Mouse (Mus musculus): ENCODE results near the gene Zdhhc19. TPM values are rescaled to one million over a fixed set of nuclear protein-coding genes. Genes with fewer than 3 reads are reported as not detected.
"Not testable (repeated sequence)": the region's sequence is repeated elsewhere in the genome, so short reads cannot be mapped to it uniquely, and the experiment has no call there.

Gene Zdhhc19
- polyA plus RNA-seq, 1 experiment from 2014 or later, result not detected

DNA sequence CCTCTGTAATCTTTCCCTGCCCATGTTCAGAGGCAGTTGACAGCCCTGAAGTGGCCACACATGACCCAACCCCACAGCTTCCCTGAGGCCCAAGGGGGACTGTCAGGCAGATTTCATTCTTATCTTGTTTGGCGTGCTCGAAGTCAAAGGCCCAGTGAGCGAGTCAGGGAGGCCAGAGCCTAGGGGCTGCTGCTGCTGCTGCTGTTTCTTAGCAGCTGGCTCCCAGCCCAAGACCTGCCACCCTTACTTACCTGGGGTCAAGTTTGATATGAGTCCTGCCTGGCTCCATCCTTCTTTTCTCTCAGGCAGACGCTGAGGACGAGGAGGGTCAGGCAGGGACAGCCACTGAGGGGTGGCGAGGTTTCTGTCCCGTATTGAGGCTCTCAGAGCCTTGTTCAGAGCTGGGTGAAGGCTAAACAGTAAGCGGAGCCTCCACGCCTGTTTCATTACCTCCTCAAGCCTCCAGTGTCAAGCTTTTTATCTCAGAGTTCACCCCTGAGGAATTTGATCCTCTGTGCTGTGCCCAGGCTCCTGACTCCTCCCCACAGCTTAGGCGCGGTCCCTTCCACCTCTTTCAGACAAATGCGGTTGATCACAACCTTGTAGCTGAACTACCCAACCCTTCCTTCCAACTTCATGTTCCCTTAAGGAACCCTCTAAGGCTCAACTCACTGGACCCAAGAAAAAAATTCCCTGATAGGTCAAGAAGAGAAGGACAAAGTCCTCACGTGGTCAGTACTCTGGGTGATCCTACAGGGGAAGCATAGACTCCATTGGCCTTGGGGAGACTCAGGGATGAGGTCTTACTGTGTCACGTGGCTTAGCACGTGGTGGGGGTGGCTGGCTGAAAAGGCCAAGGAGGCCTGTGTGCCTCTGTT lies 8.6 kb upstream of the Zdhhc19 start, which contains the start of gene Slc51a:
Slc51a (minus strand) TSS at position 646 of the 878 bp plus-strand sequence.
- no peak within 1 kb of the TSS; the same call in 1 of the 2 replicates for H3K9ac ChIP-seq
- H3K4me2 ChIP-seq, result peak within 1 kb of the TSS; percentile 54
- no peak within 1 kb of the TSS for H3K4me3 ChIP-seq
- peak within 1 kb of the TSS; percentile 90 for H3K27ac ChIP-seq (ENCODE audit: poor library complexity, severe bottlenecking)
- 20% methylated on average over 15 of the region's 15 CpGs for WGBS
- H3K27me3 ChIP-seq (replicated peaks), result 0 out of 2 replicates have a peak, but pooled peaks cover 6% of the 10 kb centered on the region
- H3K36me3 ChIP-seq, result no peaks in the 10 kb centered on the region
- peak; percentile 81 for ATAC-seq (ENCODE audit: insufficient number of reproducible peaks, low FRiP score)
- no peaks in the 10 kb centered on the region for H3K9me3 ChIP-seq (replicated peaks)
- H3K4me1 ChIP-seq (replicated peaks), result peaks cover 39% of the 10 kb centered on the region

DNA sequence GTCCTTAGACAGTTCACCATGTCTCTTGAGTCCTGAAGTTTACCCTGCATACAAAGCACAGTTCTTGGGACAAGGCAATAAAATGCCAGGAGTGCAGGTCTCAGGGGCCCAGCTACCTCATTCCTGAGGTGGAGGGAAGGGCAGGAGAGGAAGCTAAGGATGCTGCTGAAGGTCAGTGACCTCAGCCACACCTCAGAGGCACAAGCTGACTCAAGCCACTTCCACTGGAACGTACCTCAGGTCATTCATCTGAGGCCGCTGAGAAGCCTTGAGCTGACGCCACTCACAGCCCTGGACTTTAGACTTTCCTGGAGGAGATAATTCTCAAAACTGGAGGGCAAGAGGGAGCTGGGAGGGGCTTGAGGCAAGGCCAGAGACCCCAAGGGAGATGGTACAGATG lies 7.1 kb upstream of the Zdhhc19 start:
- Histone ChIP-seq H3K4me1 (replicated peaks) (peaks cover 38% of the 10 kb centered on the region), H3K27ac (ENCODE audit: poor library complexity, severe bottlenecking) (no peak overlapping the region), H3K4me3 (no peak overlapping the region), H3K27me3 (replicated peaks) (0 out of 2 replicates have a peak, but pooled peaks cover 3% of the 10 kb centered on the region), H3K9me3 (replicated peaks) (no peaks in the 10 kb centered on the region), H3K4me2 (no peak overlapping the region), H3K36me3 (no peaks in the 10 kb centered on the region), H3K9ac (no peak overlapping the region)
- WGBS, result 80% methylated on average over 3 of the region's 3 CpGs
- no peak for ATAC-seq (ENCODE audit: insufficient number of reproducible peaks, low FRiP score)

DNA sequence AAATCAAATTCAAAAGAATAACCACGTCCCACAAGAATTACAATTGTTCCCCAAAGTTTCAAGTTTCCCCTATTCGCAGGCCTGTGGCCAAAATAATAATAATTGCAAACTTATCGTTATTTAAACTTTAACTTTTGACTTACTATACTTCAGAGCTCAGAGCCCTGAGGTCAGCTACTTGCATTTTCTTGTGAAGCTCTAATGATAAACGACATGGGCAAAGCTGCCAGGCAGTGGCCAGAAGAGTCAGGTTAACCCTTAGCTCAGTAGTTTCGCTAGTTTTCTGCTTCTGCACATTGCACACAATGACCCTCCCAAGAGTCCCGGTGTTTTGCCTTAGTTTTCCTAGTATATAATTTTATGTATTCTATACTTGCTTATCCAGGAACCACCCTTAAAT lies 1.7 kb upstream of the Zdhhc19 start:
- ATAC-seq (ENCODE audit: insufficient number of reproducible peaks, low FRiP score); H3K4me3 ChIP-seq; H3K27ac ChIP-seq (ENCODE audit: poor library complexity, severe bottlenecking); H3K27me3 ChIP-seq (replicated peaks); H3K9ac ChIP-seq; H3K36me3 ChIP-seq; H3K4me2 ChIP-seq; H3K9me3 ChIP-seq (replicated peaks); H3K4me1 ChIP-seq (replicated peaks): not testable (repeated sequence)
- WGBS, result 69% methylated on average over 6 of the region's 6 CpGs

DNA sequence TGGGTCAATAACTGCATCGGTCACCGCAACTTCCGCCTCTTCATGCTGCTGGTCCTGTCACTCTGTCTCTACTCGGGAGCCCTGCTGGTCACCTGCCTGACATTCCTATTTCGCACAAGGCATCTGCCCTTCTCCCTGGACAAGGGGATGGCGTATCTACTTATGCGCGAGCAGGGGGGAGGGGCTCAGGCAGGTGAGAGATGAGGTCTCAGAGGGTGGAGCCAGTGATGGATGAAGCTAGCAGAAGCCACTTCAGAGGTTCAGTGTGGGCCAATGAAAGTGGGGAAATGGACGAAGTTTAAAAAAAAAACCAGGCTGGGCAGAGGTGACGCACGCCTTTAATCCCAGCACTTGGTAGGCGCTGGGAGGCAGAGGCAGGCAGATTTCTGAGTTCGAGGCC lies 2.9 kb downstream of the Zdhhc19 start:
- H3K9ac ChIP-seq, result no peak overlapping the region
- 62% methylated on average over 13 of the region's 13 CpGs for whole genome bisulfite sequencing
- no peaks in the 10 kb centered on the region for H3K36me3 ChIP-seq
- no peaks in the 10 kb centered on the region for H3K4me1 ChIP-seq (replicated peaks)
- ATAC-seq (ENCODE audit: insufficient number of reproducible peaks, low FRiP score), result no peak
- no peak overlapping the region for H3K27ac ChIP-seq (ENCODE audit: poor library complexity, severe bottlenecking)
- no peak overlapping the region for H3K4me3 ChIP-seq
- H3K9me3 ChIP-seq (replicated peaks), result no peaks in the 10 kb centered on the region
- H3K4me2 ChIP-seq, result peak overlapping the region; percentile 65; the same call in 1 of the 2 replicates
- peaks cover 20% of the 10 kb centered on the region for H3K27me3 ChIP-seq (replicated peaks)

DNA sequence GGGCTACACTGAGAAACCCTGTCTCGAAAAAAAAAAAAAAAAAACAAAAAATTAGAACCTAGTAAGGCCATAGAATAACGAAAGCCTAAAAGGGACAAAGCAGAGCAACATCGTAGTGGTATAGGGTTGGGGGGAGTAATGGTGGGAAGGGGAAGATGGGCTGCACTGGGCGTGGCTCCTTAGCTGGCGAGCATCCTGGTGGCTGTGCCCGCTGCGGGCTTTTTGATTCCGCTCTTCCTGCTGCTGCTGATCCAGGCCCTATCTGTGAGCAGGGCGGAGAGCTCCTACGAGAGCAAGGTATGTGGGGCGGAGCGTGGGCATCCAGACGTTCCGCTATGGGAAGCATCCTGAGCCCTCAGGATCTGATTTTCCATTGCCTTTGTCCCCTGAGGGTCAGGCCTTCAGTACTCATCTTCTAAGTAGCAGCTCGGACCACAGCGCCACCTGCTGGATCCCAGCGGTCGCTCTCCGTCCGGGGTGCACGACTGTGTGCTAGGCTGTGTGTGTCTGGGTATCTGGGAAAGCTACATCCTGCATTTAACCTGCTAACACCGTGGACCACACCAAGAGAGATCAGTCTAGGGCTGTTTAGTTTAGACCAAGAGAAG lies 3.5 kb downstream of the Zdhhc19 start:
- WGBS, result 8% methylated on average over 22 of the region's 22 CpGs
- no peak overlapping the region for H3K27ac ChIP-seq (ENCODE audit: poor library complexity, severe bottlenecking)
- ATAC-seq (ENCODE audit: insufficient number of reproducible peaks, low FRiP score), result peak; percentile 82
- peaks cover 20% of the 10 kb centered on the region for H3K27me3 ChIP-seq (replicated peaks)
- 0 out of 2 replicates have a peak overlapping the region, but pooled peaks have one; percentile 18 for H3K9ac ChIP-seq
- peak overlapping the region; percentile 65 for H3K4me2 ChIP-seq
- H3K4me3 ChIP-seq, result peak overlapping the region; percentile 33
- no peaks in the 10 kb centered on the region for H3K9me3 ChIP-seq (replicated peaks)
- H3K4me1 ChIP-seq (replicated peaks), result no peaks in the 10 kb centered on the region
- H3K36me3 ChIP-seq, result no peaks in the 10 kb centered on the region

DNA sequence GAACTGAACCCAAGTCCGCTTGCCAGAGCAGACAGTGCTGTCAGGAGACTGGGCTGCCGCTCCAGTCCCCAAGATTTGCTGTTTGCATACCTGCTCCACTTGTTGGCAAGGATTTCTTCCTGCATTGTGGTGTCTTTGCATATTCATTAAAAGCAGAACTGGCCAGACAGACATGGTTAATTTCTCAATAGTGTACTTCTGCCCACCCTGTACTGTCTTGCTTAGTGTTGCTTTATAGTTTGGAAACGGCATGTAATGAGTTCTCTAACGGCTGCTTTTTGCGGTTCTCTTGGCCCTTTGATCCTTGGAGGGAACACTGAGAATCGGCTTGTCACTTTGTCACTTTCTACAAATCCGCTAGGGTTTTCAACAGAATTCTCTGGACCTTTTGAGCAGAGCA lies 5.4 kb downstream of the Zdhhc19 start:
- Histone ChIP-seq H3K27ac (ENCODE audit: poor library complexity, severe bottlenecking) (no peak overlapping the region), H3K4me1 (replicated peaks) (no peaks in the 10 kb centered on the region), H3K9ac (no peak overlapping the region), H3K36me3 (no peaks in the 10 kb centered on the region), H3K27me3 (replicated peaks) (peaks cover 28% of the 10 kb centered on the region), H3K4me2 (no peak overlapping the region), H3K4me3 (no peak overlapping the region), H3K9me3 (replicated peaks) (no peaks in the 10 kb centered on the region)
- 85% methylated on average over 7 of the region's 7 CpGs for WGBS
- no peak for ATAC-seq (ENCODE audit: insufficient number of reproducible peaks, low FRiP score)

DNA sequence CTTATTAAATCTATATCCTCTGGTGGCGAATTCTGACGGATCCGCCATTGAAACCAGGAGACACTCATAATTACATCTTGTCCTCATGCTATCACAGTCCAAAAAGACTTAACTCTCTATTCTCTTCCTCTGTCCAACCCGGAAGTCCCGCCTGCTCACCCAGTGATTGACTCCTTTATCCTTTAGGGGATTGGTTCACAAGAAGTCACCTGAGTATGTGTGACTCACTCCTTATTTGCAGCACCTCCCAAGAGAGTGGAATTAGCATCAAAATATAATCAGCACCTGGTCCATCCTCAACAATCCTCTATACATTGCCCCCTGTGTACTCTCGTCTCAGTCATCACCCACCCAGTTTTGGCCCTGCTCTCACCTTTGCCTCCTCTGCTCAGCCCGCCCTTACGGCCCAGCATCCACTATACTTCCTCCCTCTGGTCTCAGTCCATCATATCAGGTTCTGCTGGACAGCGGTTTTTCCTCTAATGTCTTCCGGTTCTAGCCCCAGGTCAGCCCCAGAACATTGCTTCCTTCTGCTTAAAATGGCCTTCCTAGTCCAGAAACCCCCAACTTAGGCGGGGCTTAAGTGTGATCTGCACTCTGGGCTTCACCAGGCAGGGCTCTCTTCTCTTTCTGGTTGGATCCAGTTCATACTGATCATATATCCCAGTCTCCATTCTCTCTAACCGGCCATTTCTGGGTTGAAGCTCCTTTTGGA lies 6.7 kb downstream of the Zdhhc19 start:
- Histone ChIP-seq H3K4me2 (no peak overlapping the region), H3K4me1 (replicated peaks) (peaks cover 4% of the 10 kb centered on the region), H3K27ac (ENCODE audit: poor library complexity, severe bottlenecking) (no peak overlapping the region), H3K9ac (no peak overlapping the region), H3K9me3 (replicated peaks) (no peaks in the 10 kb centered on the region), H3K36me3 (no peaks in the 10 kb centered on the region), H3K27me3 (replicated peaks) (peaks cover 29% of the 10 kb centered on the region), H3K4me3 (no peak overlapping the region)
- no peak for ATAC-seq (ENCODE audit: insufficient number of reproducible peaks, low FRiP score)
- WGBS, result 77% methylated on average over 12 of the region's 12 CpGs

DNA sequence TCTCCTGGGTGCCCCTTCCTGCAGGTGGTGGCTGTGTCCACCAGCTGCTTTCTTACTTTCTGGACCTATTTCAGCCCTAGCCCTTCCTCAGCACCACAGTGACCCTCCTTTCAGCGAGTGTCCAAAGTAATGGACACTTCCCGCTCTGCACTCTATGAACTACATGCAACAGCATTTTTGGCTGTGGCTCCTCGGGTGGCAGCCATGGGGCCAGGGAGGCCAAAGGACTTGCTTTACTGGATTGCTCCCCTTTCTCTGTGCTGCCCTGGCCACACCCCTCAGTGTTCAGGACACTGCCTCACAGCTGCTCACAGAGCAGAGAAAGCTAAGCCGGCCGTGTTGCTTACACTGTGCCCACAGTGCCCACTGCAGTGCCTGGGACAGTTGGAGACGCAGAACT lies 7.6 kb downstream of the Zdhhc19 start:
- WGBS, result 79% methylated on average over 6 of the region's 6 CpGs

DNA sequence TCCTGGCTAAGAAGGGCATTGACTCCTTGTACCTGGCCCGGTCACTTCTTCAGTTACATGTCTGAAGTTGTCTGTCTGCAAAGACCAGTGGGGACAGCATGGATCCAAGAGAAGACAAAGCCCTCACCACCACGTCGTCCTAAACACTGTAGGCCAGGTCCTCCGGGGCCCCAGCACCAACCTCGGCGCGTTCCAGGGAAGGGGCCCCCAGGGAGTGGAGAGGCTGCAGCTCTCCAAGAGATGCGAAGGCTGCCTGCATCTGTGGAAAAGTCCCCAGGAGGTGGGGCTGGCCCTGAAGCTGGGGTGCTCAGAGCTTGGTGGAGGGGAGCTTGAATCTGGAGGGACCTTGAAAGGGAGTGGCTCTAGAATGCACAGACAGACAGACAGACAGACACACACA lies 10.2 kb downstream of the Zdhhc19 start:
- H3K27ac ChIP-seq (ENCODE audit: poor library complexity, severe bottlenecking), result no peak overlapping the region
- no peak overlapping the region for H3K4me3 ChIP-seq
- H3K36me3 ChIP-seq, result no peaks in the 10 kb centered on the region
- ATAC-seq (ENCODE audit: insufficient number of reproducible peaks, low FRiP score), result no peak
- H3K27me3 ChIP-seq (replicated peaks), result peaks cover 24% of the 10 kb centered on the region
- H3K4me2 ChIP-seq, result no peak overlapping the region
- 74% methylated on average over 8 of the region's 8 CpGs for whole genome bisulfite sequencing
- no peak overlapping the region for H3K9ac ChIP-seq
- peaks cover 39% of the 10 kb centered on the region for H3K4me1 ChIP-seq (replicated peaks)
- H3K9me3 ChIP-seq (replicated peaks), result no peaks in the 10 kb centered on the region

More for the DNA sequence above, 7.6 kb downstream of the Zdhhc19 start:
- ATAC-seq (ENCODE audit: insufficient number of reproducible peaks, low FRiP score), result no peak
- no peaks in the 10 kb centered on the region for H3K36me3 ChIP-seq
- no peak overlapping the region for H3K4me2 ChIP-seq
- no peak overlapping the region for H3K9ac ChIP-seq
- H3K4me3 ChIP-seq, result no peak overlapping the region
- H3K27me3 ChIP-seq (replicated peaks), result peaks cover 24% of the 10 kb centered on the region
- H3K27ac ChIP-seq (ENCODE audit: poor library complexity, severe bottlenecking), result no peak overlapping the region
- H3K9me3 ChIP-seq (replicated peaks), result no peaks in the 10 kb centered on the region
- peaks cover 13% of the 10 kb centered on the region for H3K4me1 ChIP-seq (replicated peaks)

DNA sequence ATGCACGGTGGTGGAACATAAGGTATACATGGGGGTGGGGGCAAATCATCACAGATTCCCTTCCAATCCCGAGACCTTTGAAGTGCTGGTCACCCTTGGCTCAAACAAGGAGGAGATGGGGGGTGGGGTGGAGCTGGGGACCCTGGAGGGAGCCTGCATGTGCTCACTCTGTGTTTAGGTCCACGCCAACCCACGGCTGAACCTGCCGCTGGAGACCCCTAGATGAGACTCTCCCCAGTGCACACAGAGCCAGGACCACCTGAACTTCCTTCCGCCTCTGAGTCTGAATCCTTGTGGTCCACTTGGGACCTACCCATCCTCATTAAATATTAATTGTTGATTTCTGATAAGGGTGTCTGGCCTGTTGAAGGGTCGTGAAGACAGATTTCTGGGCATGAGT lies 10.8 kb downstream of the Zdhhc19 start:
- WGBS, result 67% methylated on average over 7 of the region's 7 CpGs
- no peaks in the 10 kb centered on the region for H3K36me3 ChIP-seq
- H3K27ac ChIP-seq (ENCODE audit: poor library complexity, severe bottlenecking), result no peak overlapping the region
- peaks cover 18% of the 10 kb centered on the region for H3K27me3 ChIP-seq (replicated peaks)
- no peak for ATAC-seq (ENCODE audit: insufficient number of reproducible peaks, low FRiP score)
- H3K9me3 ChIP-seq (replicated peaks), result no peaks in the 10 kb centered on the region
- H3K9ac ChIP-seq, result no peak overlapping the region
- H3K4me3 ChIP-seq, result no peak overlapping the region
- peaks cover 42% of the 10 kb centered on the region for H3K4me1 ChIP-seq (replicated peaks)
- no peak overlapping the region for H3K4me2 ChIP-seq

DNA sequence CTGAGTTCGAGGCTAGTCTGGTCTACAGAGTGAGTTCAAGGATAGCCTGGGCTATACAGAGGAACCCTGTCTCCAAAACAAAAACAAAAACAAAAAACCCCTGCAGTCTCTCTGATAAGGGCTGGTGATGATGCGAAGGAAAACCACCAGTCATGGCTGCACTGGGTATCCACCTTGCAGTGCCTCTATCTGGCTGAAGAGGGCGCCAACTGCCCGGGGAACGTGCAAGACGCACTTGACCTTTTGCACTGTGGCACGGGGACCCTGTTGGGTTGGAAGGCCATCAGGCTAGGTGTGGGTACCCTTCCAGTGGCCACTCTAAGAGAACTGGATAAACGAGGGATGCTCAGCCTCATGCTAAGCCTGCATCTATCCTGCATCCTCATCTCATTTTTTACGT lies 11.3 kb downstream of the Zdhhc19 start:
- Histone ChIP-seq H3K9me3 (replicated peaks) (no peaks in the 10 kb centered on the region), H3K27ac (ENCODE audit: poor library complexity, severe bottlenecking) (no peak overlapping the region), H3K4me3 (no peak overlapping the region), H3K36me3 (no peaks in the 10 kb centered on the region), H3K4me2 (0 out of 2 replicates have a peak overlapping the region, but pooled peaks have one; percentile 9), H3K27me3 (replicated peaks) (peaks cover 16% of the 10 kb centered on the region), H3K4me1 (replicated peaks) (peaks cover 42% of the 10 kb centered on the region), H3K9ac (no peak overlapping the region)
- peak; percentile 54 for ATAC-seq (ENCODE audit: insufficient number of reproducible peaks, low FRiP score)
- 19% methylated on average over 9 of the region's 9 CpGs for WGBS
